8 mouse cellular contexts compared by ENCODE assay signal in the genomic region with DNA sequence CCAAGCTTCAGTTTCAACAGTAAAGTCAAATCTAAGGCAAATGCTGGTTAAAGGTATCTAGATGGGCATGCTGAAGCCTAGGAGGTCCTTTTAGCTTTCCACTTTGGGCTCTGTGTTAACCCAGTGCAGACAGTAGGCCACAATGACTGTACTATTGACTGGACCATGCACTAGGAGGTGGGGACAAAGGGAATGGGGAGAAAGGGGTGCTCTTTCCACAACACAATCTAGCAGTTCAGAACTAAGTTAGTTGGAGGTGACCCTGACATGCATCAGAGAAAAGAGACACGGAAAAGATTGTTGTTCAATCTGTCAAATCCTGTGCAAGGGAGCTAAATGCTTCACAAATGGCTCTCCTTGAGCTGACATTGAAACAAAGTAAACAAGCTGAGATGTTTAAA. TPM values are rescaled to one million over a fixed set of nuclear protein-coding genes. Genes with fewer than 3 reads are reported as not detected.
DNase-seq lines count a peak whose midpoint lies in the region; ATAC-seq lines count a peak whose summit lies in the region.

No protein-coding gene starts in this region.

- peak overlapping the region; percentile 44 for H3K4me3 ChIP-seq in hindbrain, embryonic 11.5 days (ENCODE audit: low read depth, low read length)
- peak overlapping the region; percentile 51 for H3K4me3 ChIP-seq in liver, embryonic 11.5 days (ENCODE audit: low read depth, low read length)

- peak overlapping the region; percentile 94 for H3K27ac ChIP-seq in hindbrain, embryonic 11.5 days (ENCODE audit: low read depth, low read length)
- H3K27ac ChIP-seq in liver, embryonic 11.5 days (ENCODE audit: low read depth, low read length): peak overlapping the region; percentile 67

- ATAC-seq in hindbrain, embryonic 11.5 days (ENCODE audit: low FRiP score): peak; percentile 22; the same call in 1 of the 2 replicates
- ATAC-seq in liver, embryonic 11.5 days (replicated peaks; ENCODE audit: low FRiP score): no peak

- peaks cover 3% of the 10 kb centered on the region; the same call in 1 of the 2 replicates for H3K4me1 ChIP-seq in hindbrain, embryonic 11.5 days (replicated peaks; ENCODE audit: control insufficient read depth, insufficient read depth, low read length)
- peaks cover 5% of the 10 kb centered on the region; the same call in 1 of the 2 replicates for H3K4me1 ChIP-seq in liver, embryonic 11.5 days (replicated peaks; ENCODE audit: control insufficient read depth, insufficient read depth, low read length)

- H3K36me3 ChIP-seq in hindbrain, embryonic 11.5 days (ENCODE audit: control insufficient read depth, insufficient read depth, low read length): peaks cover 6% of the 10 kb centered on the region; the same call in 1 of the 2 replicates
- peaks cover 8% of the 10 kb centered on the region for H3K36me3 ChIP-seq in liver, embryonic 11.5 days (ENCODE audit: control insufficient read depth, insufficient read depth, low read length)

- no peaks in the 10 kb centered on the region for H3K9me3 ChIP-seq in hindbrain, embryonic 11.5 days (ENCODE audit: control insufficient read depth, low read length)
- H3K9me3 ChIP-seq in liver, embryonic 11.5 days (ENCODE audit: control insufficient read depth, low read length): no peaks in the 10 kb centered on the region

- WGBS in hindbrain, embryonic 11.5 days: 7% methylated on average over 1 of the region's 1 CpGs
- WGBS in liver, embryonic 11.5 days: 27% methylated on average over 1 of the region's 1 CpGs

- H3K4me2 ChIP-seq in hindbrain, embryonic 11.5 days (replicated peaks; ENCODE audit: low read depth, low read length): peak overlapping the region; percentile 50
- peak overlapping the region; percentile 76 for H3K4me2 ChIP-seq in liver, embryonic 11.5 days

- H3K27me3 ChIP-seq in hindbrain, embryonic 11.5 days (ENCODE audit: control insufficient read depth, insufficient read depth, low read length): no peaks in the 10 kb centered on the region
- H3K27me3 ChIP-seq in liver, embryonic 11.5 days (replicated peaks; ENCODE audit: control insufficient read depth, insufficient read depth, low read length): peaks cover 24% of the 10 kb centered on the region

- DNase-seq in adrenal gland, adult 2 months: peak; percentile 64
- no peak for DNase-seq in adrenal gland, adult 8-10 months
- peak; percentile 22 for DNase-seq in urinary bladder, adult 2 months (ENCODE audit: low spot score)
- DNase-seq in urinary bladder, postnatal 4 days (ENCODE audit: low spot score in 2 of 2): no peak
- DNase-seq in hindbrain, embryonic 11.5 days (ENCODE audit: low spot score): peak; percentile 66
- peak; percentile 40 for DNase-seq in liver, embryonic 11.5 days (ENCODE audit: low spot score)
- DNase-seq in ovary, postnatal 10 days (ENCODE audit: low spot score): peak; percentile 24
- DNase-seq in spleen, postnatal 36 days (ENCODE audit: low spot score in 2 of 2): no peak

- peak overlapping the region; percentile 60 for H3K9ac ChIP-seq in hindbrain, embryonic 11.5 days (ENCODE audit: low read depth, low read length)
- H3K9ac ChIP-seq in liver, embryonic 11.5 days (ENCODE audit: low read depth, low read length): peak overlapping the region; percentile 69

RNA-seq across cellular contexts. Expression of a gene that starts 7.3 kb away (rescaled TPM):
- total RNA-seq in adrenal gland, adult 2 months (2021): 10 to 100 TPM in 1 of 2 experiments, 1 to 10 TPM in 1; 9.6 to 15.6 TPM
- polyA plus RNA-seq in adrenal gland, adult 2 months (2012; rRNA removed): 7.2 and 7.5 TPM in 2 replicates
- total RNA-seq in adrenal gland, adult 8-10 months (2022): 10 to 100 TPM in 3 of 4 experiments, 1 to 10 TPM in 1; 7.9 to 17.1 (median 13.2) TPM
- 6.6 and 7.7 TPM in 2 replicates for polyA plus RNA-seq in urinary bladder, adult 2 months (2012; rRNA removed)
- 7.4 and 8.7 TPM in 2 replicates for polyA plus RNA-seq in hindbrain, embryonic 11.5 days (2014; fragmentation: Nextera tagmentation; extraction: Ambion mirVana)
- polyA plus RNA-seq in liver, embryonic 11.5 days (2014; fragmentation: Nextera tagmentation; extraction: Ambion mirVana): 3.6 and 4.1 TPM in 2 replicates

RNA-seq across cellular contexts. Expression of a gene that starts 32.4 kb away (rescaled TPM):
- 10 to 100 TPM; 32.5 to 37.2 TPM for total RNA-seq in adrenal gland, adult 2 months (2021)
- 13.4 and 15.4 TPM in 2 replicates for polyA plus RNA-seq in adrenal gland, adult 2 months (2012; rRNA removed)
- total RNA-seq in adrenal gland, adult 8-10 months (2022): 10 to 100 TPM; 36.5 to 39.7 (median 36.7) TPM
- polyA plus RNA-seq in urinary bladder, adult 2 months (2012; rRNA removed): 28.6 and 30.3 TPM in 2 replicates
- 7.1 and 7.3 TPM in 2 replicates for polyA plus RNA-seq in hindbrain, embryonic 11.5 days (2014; fragmentation: Nextera tagmentation; extraction: Ambion mirVana)
- polyA plus RNA-seq in liver, embryonic 11.5 days (2014; fragmentation: Nextera tagmentation; extraction: Ambion mirVana): 10.9 and 12.1 TPM in 2 replicates

RNA-seq across cellular contexts. Expression of a gene that starts 51.0 kb away (rescaled TPM):
- not detected for total RNA-seq in adrenal gland, adult 2 months (2021)
- polyA plus RNA-seq in adrenal gland, adult 2 months (2012; rRNA removed): not detected in 2 replicates
- not detected for total RNA-seq in adrenal gland, adult 8-10 months (2022)
- 0.04 TPM in 1 of 2 replicates, not detected in the other for polyA plus RNA-seq in urinary bladder, adult 2 months (2012; rRNA removed)
- 31.1 and 32.8 TPM in 2 replicates for polyA plus RNA-seq in hindbrain, embryonic 11.5 days (2014; fragmentation: Nextera tagmentation; extraction: Ambion mirVana)
- polyA plus RNA-seq in liver, embryonic 11.5 days (2014; fragmentation: Nextera tagmentation; extraction: Ambion mirVana): 12.1 and 12.6 TPM in 2 replicates

Comparison
In these comparisons a context has a peak if more than half of its experiments do, and no peak if none do; other contexts are left out.
1. DNase-seq: peak in adrenal gland, adult 2 months (single experiment), urinary bladder, adult 2 months (single experiment), hindbrain, embryonic 11.5 days (single experiment), liver, embryonic 11.5 days (single experiment) and ovary, postnatal 10 days (single experiment); none in adrenal gland, adult 8-10 months (single experiment), urinary bladder, postnatal 4 days (0 of 2) and spleen, postnatal 36 days (0 of 2).
2. RNA of a gene that starts 51.0 kb away (polyA plus RNA-seq): 31.1 to 32.8 TPM in hindbrain, embryonic 11.5 days and 12.1 to 12.6 TPM in liver, embryonic 11.5 days; 0.04 TPM in urinary bladder, adult 2 months and not detected in adrenal gland, adult 2 months; every median in the first group is over 10 times any median in the second.